Mouse (Mus musculus) neural tube, embryonic 12.5 days (tissue): ENCODE data around the gene Wdfy4. TPM values are rescaled to one million over a fixed set of nuclear protein-coding genes. Genes with fewer than 3 reads are reported as not detected.

Experiments used
- ATAC-seq: fragments of 200-750 bp; cut with Nextera tagmentation; 2 replicates; pipeline ENCODE4 v1.8.0; 2017; ENCODE audit warnings: low read depth, mild to moderate bottlenecking, moderate TSS enrichment, moderate library complexity; ENCODE audit not compliant: low FRiP score
- H3K27ac ChIP-seq: fragments of 300-500 bp; sonication (generic); 2 replicates; pipeline ENCODE4 v1.5.1; 2016
- H3K27me3 ChIP-seq: fragments of 300-500 bp; sonication (generic); replicated peaks from 2 replicates; pipeline ENCODE4 v1.6.1; 2016; ENCODE audit warnings: mild to moderate bottlenecking
- H3K36me3 ChIP-seq: fragments of 300-500 bp; sonication (generic); 2 replicates; pipeline ENCODE4 v1.6.1; 2016; ENCODE audit warnings: mild to moderate bottlenecking
- H3K4me1 ChIP-seq: fragments of 300-500 bp; sonication (generic); 2 replicates; pipeline ENCODE4 v1.6.1; 2016
- H3K4me2 ChIP-seq: fragments of 300-500 bp; sonication (generic); replicated peaks from 2 replicates; pipeline ENCODE4 v1.6.1; 2016; ENCODE audit warnings: mild to moderate bottlenecking
- H3K4me3 ChIP-seq: fragments of 300-500 bp; sonication (generic); 2 replicates; pipeline ENCODE4 v1.5.1; 2016
- H3K9ac ChIP-seq: fragments of 300-500 bp; sonication (generic); 2 replicates; pipeline ENCODE4 v1.6.1; 2016; ENCODE audit warnings: mild to moderate bottlenecking
- H3K9me3 ChIP-seq: fragments of 300-500 bp; sonication (generic); 2 replicates; pipeline ENCODE4 v1.6.1; 2016; ENCODE audit warnings: mild to moderate bottlenecking
- WGBS: fragments of 180-500 bp; shearing (Covaris S2); methylation state at CpG from one replicate; pipeline ENCODE4 v1.1.7; 2016; 5-methylcytosine and 5-hydroxymethylcytosine counted together
- polyA plus RNA-seq: library from polyadenylated mRNA; unstranded; fragments of >200 nt; fragmentation: Nextera tagmentation; extraction: Ambion mirVana; gene quantifications from 2 replicates; pipeline ENCODE4 v1.2.1, GENCODE M21; 2016

Wdfy4 gene
- 0.11 and 0.62 TPM in 2 replicates for polyA plus RNA-seq

- H3K4me3 ChIP-seq = no peak within 1 kb of the TSS
- no peaks in the 10 kb centered on the region for H3K9me3 ChIP-seq
- WGBS = 91% methylated on average over 11 of the region's 11 CpGs
- no peak within 1 kb of the TSS for H3K4me2 ChIP-seq
- ATAC-seq = no peak
- H3K27ac ChIP-seq = no peak within 1 kb of the TSS
- no peaks in the 10 kb centered on the region for H3K27me3 ChIP-seq
- H3K4me1 ChIP-seq = no peaks in the 10 kb centered on the region
- no peak within 1 kb of the TSS for H3K9ac ChIP-seq
- no peaks in the 10 kb centered on the region for H3K36me3 ChIP-seq
Observed at GRCm38 (mm10) chr14:33185068-33185800, at the start of gene Wdfy4. TSS of gene Wdfy4 (minus strand) at chr14:33185508.

- Histone ChIP-seq H3K4me3 (no peak overlapping the region), H3K9ac (no peak overlapping the region), H3K9me3 (no peaks in the 10 kb centered on the region), H3K4me2 (no peak overlapping the region), H3K27me3 (no peaks in the 10 kb centered on the region), H3K4me1 (no peaks in the 10 kb centered on the region), H3K27ac (no peak overlapping the region), H3K36me3 (no peaks in the 10 kb centered on the region)
- WGBS = 74% methylated on average over 5 of the region's 5 CpGs
- ATAC-seq = no peak
Observed at GRCm38 (mm10) chr14:33232048-33232447, 46.7 kb upstream of the Wdfy4 start.

- no peak overlapping the region for H3K27ac ChIP-seq
- no peaks in the 10 kb centered on the region for H3K27me3 ChIP-seq
- H3K4me3 ChIP-seq = no peak overlapping the region
- H3K9ac ChIP-seq = no peak overlapping the region
- WGBS = 88% methylated on average over 3 of the region's 3 CpGs
- no peaks in the 10 kb centered on the region for H3K9me3 ChIP-seq
- H3K4me1 ChIP-seq = no peaks in the 10 kb centered on the region
- H3K36me3 ChIP-seq = no peaks in the 10 kb centered on the region
- no peak overlapping the region for H3K4me2 ChIP-seq
- no peak for ATAC-seq
Observed at GRCm38 (mm10) chr14:33231311-33231710, 46.0 kb upstream of the Wdfy4 start.

GRCm38 (mm10) chr14:33230672-33231071 is 45.4 kb upstream of the Wdfy4 start:
- no peak overlapping the region for H3K9ac ChIP-seq
- H3K27ac ChIP-seq = no peak overlapping the region
- no peaks in the 10 kb centered on the region for H3K36me3 ChIP-seq
- 89% methylated on average over 4 of the region's 4 CpGs for WGBS
- no peak for ATAC-seq
- no peaks in the 10 kb centered on the region for H3K27me3 ChIP-seq
- H3K4me2 ChIP-seq = no peak overlapping the region
- no peaks in the 10 kb centered on the region for H3K9me3 ChIP-seq
- H3K4me3 ChIP-seq = no peak overlapping the region
- no peaks in the 10 kb centered on the region for H3K4me1 ChIP-seq

GRCm38 (mm10) chr14:33225235-33225634 is 39.9 kb upstream of the Wdfy4 start:
- Histone ChIP-seq H3K27ac (no peak overlapping the region), H3K27me3 (no peaks in the 10 kb centered on the region), H3K4me1 (no peaks in the 10 kb centered on the region), H3K4me2 (no peak overlapping the region), H3K9me3 (no peaks in the 10 kb centered on the region), H3K9ac (no peak overlapping the region), H3K36me3 (no peaks in the 10 kb centered on the region), H3K4me3 (no peak overlapping the region)
- ATAC-seq = no peak
- 87% methylated on average over 4 of the region's 4 CpGs for WGBS

GRCm38 (mm10) chr14:33216343-33217208 is 31.3 kb upstream of the Wdfy4 start:
- H3K4me3 ChIP-seq = no peak overlapping the region
- H3K27me3 ChIP-seq = peaks cover 11% of the 10 kb centered on the region; the same call in 1 of the 2 replicates
- no peak for ATAC-seq
- H3K9ac ChIP-seq = no peak overlapping the region
- H3K4me2 ChIP-seq = no peak overlapping the region
- no peak overlapping the region for H3K27ac ChIP-seq
- H3K36me3 ChIP-seq = no peaks in the 10 kb centered on the region
- peaks cover 6% of the 10 kb centered on the region; the same call in 1 of the 2 replicates for H3K4me1 ChIP-seq
- H3K9me3 ChIP-seq = no peaks in the 10 kb centered on the region
- 88% methylated on average over 19 of the region's 19 CpGs for WGBS

GRCm38 (mm10) chr14:33215163-33215562 is 29.9 kb upstream of the Wdfy4 start:
- no peak overlapping the region for H3K4me2 ChIP-seq
- no peak overlapping the region for H3K27ac ChIP-seq
- no peaks in the 10 kb centered on the region for H3K36me3 ChIP-seq
- WGBS = 76% methylated on average over 1 of the region's 1 CpGs
- ATAC-seq = no peak
- no peak overlapping the region for H3K9ac ChIP-seq
- H3K27me3 ChIP-seq = peaks cover 11% of the 10 kb centered on the region; the same call in 1 of the 2 replicates
- no peaks in the 10 kb centered on the region for H3K9me3 ChIP-seq
- no peak overlapping the region for H3K4me3 ChIP-seq
- peaks cover 6% of the 10 kb centered on the region; the same call in 1 of the 2 replicates for H3K4me1 ChIP-seq

- Histone ChIP-seq H3K9me3 (no peaks in the 10 kb centered on the region), H3K4me1 (peaks cover 6% of the 10 kb centered on the region; the same call in 1 of the 2 replicates), H3K4me2 (no peak overlapping the region), H3K27me3 (peaks cover 11% of the 10 kb centered on the region; the same call in 1 of the 2 replicates), H3K27ac (no peak overlapping the region), H3K4me3 (no peak overlapping the region), H3K36me3 (no peaks in the 10 kb centered on the region), H3K9ac (no peak overlapping the region)
- no peak for ATAC-seq
- 23% methylated on average over 4 of the region's 4 CpGs for WGBS
Observed at GRCm38 (mm10) chr14:33214767-33215128, 29.4 kb upstream of the Wdfy4 start.

GRCm38 (mm10) chr14:33213823-33214766 is 28.8 kb upstream of the Wdfy4 start, which contains the start of gene Arhgap22:
TSS of gene Arhgap22 (plus strand) at chr14:33214026.
- WGBS = 19% methylated on average over 28 of the region's 28 CpGs
- H3K9ac ChIP-seq = peak within 1 kb of the TSS; percentile 42; the same call in 1 of the 2 replicates
- H3K4me1 ChIP-seq = peaks cover 6% of the 10 kb centered on the region; the same call in 1 of the 2 replicates
- ATAC-seq = peak; percentile 85
- peaks cover 11% of the 10 kb centered on the region; the same call in 1 of the 2 replicates for H3K27me3 ChIP-seq
- no peak within 1 kb of the TSS for H3K4me3 ChIP-seq
- no peaks in the 10 kb centered on the region for H3K36me3 ChIP-seq
- no peak within 1 kb of the TSS for H3K27ac ChIP-seq
- H3K4me2 ChIP-seq = peak within 1 kb of the TSS; percentile 49
- H3K9me3 ChIP-seq = no peaks in the 10 kb centered on the region

GRCm38 (mm10) chr14:33212958-33213309 is 27.6 kb upstream of the Wdfy4 start:
- no peak for ATAC-seq
- H3K27me3 ChIP-seq = peaks cover 11% of the 10 kb centered on the region; the same call in 1 of the 2 replicates
- no peak overlapping the region for H3K9ac ChIP-seq
- no peak overlapping the region for H3K27ac ChIP-seq
- H3K4me3 ChIP-seq = no peak overlapping the region
- H3K4me2 ChIP-seq = no peak overlapping the region
- no peaks in the 10 kb centered on the region for H3K9me3 ChIP-seq
- H3K36me3 ChIP-seq = no peaks in the 10 kb centered on the region
- peaks cover 6% of the 10 kb centered on the region; the same call in 1 of the 2 replicates for H3K4me1 ChIP-seq
- 87% methylated on average over 12 of the region's 12 CpGs for WGBS

GRCm38 (mm10) chr14:33212271-33212957 is 27.1 kb upstream of the Wdfy4 start:
- Histone ChIP-seq H3K9me3 (no peaks in the 10 kb centered on the region), H3K36me3 (no peaks in the 10 kb centered on the region), H3K4me1 (peaks cover 6% of the 10 kb centered on the region; the same call in 1 of the 2 replicates), H3K27ac (no peak overlapping the region), H3K4me2 (no peak overlapping the region), H3K9ac (no peak overlapping the region), H3K27me3 (peaks cover 11% of the 10 kb centered on the region; the same call in 1 of the 2 replicates), H3K4me3 (no peak overlapping the region)
- 47% methylated on average over 5 of the region's 5 CpGs for WGBS
- ATAC-seq = no peak
